Mouse (Mus musculus) erythroblast, adult 5-6 weeks (primary cell): ENCODE results near the gene Adcy7. TPM values are rescaled to one million over a fixed set of nuclear protein-coding genes. Genes with fewer than 3 reads are reported as not detected.
A peak's percentile ranks its signal among the peaks of the same experiment; 100 is the strongest.

Experiments used
- ATAC-seq: replicated peaks from 2 replicates; pipeline ENCODE4 v1.8.0; 2016; ENCODE audit warnings: moderate number of reproducible peaks, mild to moderate bottlenecking, moderate TSS enrichment, inconsistent platforms; ENCODE audit not compliant: poor library complexity, low FRiP score, severe bottlenecking
- total RNA-seq, 2 experiments: library from RNA; stranded (forward) in 1 of 2; stranded (reverse) in 1 of 2; fragments of 150-400 nt in 1 of 2; fragments of 200-764, 138-1000 nt in 1 of 2; gene quantifications; 2 replicates each; pipeline versions ENCODE4 v1.2.3 to v1.2.4; 2015 to 2017; ENCODE audit warnings: low replicate concordance in 2 of 2

The Adcy7 gene
- 6.1 and 11.3 TPM in 2 replicates for total RNA-seq (2015; ENCODE audit: low replicate concordance)
- total RNA-seq (2017; ENCODE audit: low replicate concordance): 8.9 and 13.0 TPM in 2 replicates

DNA sequence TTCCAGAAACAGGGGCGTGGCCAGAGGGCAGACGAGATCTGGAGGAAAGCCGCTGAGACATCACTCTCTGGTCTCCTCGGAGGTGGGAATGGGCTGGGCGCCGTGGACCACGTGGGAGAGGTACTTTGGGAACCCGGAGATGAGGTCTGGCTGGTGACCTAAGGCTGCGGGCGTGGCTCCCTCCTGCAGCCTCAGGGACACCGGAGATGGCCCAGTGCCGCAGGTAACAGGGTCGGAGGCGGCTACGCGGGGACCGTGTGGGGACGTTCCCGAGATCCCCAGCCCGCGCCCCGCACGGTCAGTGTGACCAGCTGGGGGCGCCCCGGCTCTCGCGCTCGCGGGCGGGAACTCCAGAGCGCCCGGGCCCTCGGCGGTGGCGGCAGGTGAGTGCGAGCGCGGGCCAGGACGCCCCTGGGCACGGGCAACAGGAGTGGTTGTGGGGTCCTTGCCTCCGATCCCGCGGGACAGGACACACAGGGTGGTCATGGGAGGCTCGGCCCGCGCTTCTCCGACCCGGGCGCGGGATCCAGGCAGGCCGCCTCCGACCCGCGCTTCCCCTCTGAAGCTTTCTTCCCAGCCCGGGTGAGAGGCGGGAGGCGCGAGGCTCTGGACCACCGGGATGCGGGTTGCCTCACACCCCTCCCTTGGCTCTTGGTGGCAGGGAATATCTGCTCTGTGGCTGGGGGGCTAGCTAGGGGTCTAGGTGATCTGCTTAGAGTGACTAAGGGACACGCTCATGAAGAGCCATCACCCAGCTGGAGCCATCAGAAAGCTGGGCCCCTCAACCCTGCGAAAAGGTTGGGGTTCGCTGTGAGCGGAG, at the start of gene Adcy7:
Gene Adcy7 (plus strand): TSS at position 173 of the 820 bp plus-strand sequence.
- ATAC-seq: peak; percentile 44

DNA sequence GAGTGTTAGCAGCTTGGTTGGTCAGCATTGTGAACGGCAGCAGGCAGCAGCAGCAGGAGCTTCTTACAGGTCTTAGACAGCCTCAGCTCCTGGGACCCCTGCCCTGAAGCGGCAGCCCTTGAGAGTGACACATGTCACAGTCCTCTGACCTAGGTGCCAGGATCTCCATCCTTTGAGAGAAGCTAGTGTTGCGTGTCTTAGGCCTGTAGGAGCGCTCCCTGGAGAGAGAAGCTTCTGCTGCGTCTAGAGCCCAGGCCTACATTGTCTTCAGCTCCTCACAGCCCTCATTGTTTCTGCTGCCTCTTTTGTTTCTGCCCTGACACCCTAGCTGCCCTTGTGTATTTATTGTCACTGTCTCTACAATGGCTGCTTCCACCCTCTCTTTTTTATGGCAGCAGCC, 46.8 kb upstream of the Adcy7 start:
- ATAC-seq: no peak

DNA sequence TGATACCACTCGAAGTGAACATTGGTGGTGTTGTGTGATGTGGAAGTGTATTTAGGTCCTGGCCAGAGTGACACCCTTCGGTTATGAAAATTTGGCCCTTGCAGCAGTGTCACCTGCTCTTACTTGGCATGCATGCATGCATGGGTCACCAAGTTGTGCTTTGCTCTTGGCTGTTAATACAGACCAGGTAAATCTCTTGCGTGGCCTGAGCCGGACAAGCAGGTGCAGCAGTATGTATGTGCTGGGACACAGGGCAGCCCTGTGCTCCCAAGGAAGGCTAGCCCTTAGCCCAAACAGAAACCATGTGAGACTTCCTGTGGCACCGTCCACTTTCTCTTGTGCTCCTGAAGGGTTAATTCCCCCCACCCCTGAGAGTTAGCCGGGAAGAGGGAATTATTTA, 44.4 kb upstream of the Adcy7 start:
- ATAC-seq: no peak

DNA sequence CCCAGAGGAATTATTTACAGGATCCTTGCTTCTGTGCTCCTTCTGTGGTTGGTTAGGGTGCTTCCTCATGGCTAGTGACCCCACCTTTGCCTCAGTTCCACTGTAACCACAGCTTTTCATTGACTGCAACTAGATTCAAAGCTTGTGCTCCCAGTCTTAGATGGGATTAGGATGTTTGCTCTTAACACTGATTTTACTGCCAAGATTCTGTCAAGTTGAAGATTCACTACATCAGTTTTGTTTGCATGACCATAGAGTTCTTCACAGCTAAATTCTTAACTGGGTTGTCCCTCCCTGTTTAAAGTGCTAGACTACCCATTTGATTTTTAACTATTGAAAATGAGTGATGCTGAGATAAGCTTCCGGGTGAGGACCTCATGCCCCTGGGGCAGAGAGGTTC, 43.9 kb upstream of the Adcy7 start:
- no peak for ATAC-seq

DNA sequence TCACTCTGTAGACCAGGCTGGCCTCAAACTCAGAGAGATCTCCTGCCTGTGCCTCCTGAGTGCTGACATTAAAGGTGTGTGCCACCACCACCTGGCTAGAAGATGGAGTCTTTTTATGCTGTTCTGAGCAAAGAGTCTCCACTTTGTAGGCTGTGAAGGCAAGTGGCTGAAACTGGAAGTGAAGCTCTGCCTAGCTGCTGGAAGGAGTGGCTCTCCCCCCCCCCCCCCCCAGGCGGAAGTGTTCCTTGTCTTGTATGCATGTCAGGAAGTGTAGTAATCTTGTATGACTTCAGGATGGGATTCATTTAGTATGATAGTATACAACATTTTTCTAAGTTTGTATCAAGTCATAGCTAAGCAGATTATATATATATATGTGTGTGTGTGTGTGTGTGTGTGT, 43.4 kb upstream of the Adcy7 start:
- ATAC-seq: no peak

DNA sequence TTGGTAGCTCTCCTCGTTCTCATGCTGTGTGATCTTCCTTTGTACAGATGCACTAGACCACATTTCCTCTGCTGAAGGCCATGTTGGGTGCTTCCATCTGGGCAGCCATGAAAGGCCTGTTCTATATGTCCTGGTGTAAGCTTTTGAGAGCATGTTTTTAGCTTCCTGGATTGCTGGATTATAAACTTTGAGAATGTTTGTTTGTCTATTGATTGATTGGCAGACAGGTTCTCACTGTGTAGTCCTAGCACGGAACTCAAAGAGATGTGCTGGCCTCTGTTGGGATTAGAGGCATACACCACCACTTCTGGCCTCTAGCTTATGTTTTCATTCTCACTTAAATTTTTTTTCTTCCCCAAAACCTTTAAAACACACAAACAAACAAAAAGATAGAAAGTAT, 35.5 kb upstream of the Adcy7 start:
- ATAC-seq: no peak

DNA sequence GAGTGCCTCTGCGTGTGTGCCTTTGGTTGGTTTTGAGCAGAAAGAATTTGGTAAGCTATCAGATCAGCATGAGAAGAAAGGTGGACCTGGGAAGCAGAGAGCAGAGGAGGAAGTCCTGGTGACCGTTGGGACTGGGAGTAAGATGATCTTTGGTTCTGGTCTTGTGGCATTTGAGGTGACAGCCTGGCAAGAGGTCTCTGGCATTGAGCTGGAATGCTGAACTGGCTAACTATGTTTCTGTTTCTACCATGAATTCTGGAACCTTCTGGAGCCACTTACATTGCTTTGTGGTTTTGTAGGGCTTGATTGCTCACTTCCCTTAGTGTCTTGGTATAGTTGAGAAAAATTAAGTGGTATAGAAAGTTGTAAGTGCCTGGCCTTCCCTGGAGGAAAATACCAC, 34.6 kb upstream of the Adcy7 start:
- no peak for ATAC-seq

DNA sequence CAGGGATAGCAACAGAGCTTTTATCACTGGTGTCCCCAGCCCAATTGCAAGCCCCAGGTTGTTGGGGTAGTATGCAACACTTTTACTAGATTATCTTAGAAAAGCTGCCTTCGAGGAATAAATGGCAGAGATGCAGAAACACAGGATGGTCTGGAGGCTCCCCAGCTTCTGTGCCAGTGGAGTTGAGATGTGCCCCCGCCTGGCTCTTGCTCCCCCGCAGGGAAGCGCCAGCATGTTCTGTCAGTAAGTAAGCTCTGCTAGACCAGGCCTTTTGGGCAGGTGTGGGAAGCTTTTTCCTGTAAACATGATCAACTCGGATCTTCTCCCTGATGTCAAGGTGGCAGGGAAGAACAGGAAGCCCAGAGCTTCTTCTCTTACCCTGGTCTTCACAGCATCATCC, 32.9 kb upstream of the Adcy7 start:
- ATAC-seq: no peak

DNA sequence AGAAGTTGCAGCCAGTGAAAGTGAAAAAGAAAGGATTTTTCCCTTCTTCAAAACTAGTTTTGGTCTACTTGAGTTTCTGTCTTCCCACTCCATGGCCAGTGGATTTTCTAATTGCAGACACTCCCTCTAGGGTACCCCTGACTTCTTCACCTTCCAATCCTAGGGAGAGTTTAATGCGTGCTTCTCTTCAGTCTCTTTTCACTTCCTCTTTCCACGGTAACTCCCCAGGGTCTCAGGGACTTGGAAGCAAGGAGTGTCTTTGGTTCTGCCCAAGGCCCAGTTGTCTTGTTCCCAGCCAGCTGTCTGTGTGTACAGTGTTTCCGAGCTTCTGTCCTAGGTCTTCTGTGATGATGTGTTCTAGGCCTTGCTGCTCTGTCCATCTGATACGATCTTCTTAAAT, 30.3 kb upstream of the Adcy7 start:
- ATAC-seq: no peak

DNA sequence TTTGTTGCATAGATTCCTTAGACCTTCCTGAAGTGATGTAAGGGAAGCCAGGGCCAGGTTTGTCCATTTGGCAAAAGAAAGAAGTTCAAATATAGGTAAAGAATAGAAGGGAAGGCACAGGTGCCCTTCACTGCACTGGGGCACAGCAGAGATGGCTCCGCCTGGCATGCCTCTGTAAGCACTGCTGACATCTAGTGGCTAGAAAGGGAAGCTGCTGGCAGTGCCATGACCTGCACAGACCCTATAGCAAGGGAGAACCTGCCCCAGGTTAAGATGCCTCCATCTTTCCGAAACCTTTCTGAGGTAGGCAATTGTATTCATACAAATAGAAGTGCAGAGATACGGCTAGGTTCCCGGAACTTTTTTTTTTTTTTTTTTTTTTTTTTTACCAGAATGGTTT, 27.9 kb upstream of the Adcy7 start:
- peak; percentile 94 for ATAC-seq

DNA sequence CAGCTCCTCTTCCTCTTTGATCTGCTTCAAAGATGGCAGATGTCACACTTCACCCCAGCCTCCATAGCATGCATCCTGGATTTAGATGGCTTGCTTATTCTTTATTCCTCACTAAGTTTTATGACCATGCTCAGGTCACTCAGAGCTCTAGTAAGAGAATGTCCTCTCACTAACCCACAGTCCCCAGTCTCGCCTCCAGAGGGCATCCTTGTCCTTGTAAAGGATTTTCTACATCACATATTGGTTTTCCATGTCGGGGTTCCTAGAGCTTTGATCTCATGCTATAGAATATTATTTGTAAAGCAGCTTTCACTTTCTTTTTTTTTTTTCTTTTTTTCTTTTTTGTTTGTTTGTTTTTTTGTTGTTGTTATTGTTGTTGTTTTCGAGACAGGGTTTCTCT, 19.4 kb upstream of the Adcy7 start:
- 0 out of 2 replicates have a peak, but pooled peaks have one; percentile 50 for ATAC-seq

DNA sequence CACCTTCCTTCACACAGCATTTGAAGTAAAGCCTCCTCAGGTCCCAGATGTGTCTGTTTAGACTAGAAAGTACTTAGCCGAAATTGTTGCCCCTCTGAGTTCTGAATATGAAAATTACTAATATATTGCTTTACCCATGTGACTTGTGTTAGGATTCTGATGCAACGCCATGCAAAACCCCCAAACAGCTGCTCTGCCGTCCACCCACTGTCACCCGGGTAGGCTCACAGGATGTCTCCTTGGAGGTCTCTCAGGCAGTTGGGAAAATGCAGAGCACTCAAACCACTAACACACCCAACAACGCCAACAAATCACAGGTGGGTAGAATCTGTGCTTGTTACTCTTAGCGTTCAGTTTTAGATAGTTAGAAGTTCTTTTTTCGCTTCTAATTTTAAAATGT, 17.2 kb upstream of the Adcy7 start:
- no peak for ATAC-seq

DNA sequence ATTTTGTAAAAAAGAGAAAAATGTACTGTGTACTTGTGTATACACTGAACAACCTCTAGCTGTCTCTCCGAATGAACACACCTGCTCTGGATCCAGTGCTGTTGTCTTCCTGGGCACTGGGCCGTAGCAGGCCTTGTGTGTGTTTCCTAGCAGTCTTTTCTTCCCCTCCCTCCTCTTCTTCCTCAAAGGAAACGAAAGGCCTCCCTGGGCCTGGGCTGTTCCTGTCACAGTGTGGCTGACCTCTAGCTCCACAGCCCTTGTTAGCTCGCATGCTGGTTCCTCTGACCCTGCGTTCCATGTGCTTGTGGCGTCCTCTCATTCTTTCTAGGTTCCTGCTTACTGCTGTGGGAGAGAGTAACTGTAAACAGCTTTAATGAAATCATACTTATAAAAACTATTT, 14.2 kb upstream of the Adcy7 start:
- no peak for ATAC-seq

DNA sequence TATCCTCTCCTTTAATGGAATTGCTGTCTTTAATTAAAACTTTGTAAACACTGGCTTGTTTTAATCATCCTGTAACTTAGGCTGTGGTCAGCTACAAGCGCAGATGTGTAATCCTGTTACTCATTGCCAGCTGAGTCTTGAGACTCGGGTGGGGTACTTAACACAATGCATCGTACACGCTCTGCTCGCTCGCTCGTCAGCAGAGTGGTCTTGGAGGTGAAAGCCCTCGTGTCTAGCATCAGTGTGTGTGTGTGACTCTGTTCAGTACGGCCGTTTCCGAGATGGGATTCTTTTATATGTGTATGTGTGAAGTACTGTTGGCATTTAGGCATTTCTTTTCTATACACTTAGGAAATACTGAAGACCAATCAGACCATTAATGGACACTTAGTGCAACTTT, 13.7 kb upstream of the Adcy7 start:
- no peak for ATAC-seq

DNA sequence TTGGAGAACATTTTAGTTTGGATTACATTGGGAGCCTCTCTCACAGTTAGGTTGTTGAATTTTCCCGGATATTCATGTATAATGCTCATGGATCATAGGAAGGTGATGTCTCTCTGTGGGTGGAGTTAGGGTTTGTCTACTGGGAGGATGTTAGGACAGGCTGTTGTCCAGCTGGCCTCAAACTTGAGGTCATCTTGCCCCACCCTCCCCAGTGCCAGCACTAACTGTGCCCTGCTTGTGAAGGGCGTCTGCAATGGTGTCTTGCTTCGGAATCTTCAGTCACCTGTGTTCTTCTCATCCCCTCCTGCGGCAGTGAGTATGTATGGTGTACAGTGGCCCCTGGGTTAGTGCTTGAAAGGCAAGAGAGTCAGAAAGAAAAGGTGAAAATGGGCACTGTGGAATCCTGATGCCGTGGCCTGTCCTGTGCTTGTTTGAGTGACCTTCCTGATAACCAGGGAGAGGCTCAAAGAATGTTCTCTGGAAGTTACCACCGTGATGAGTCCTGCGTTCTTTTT, 11.7 kb upstream of the Adcy7 start:
- ATAC-seq: no peak

DNA sequence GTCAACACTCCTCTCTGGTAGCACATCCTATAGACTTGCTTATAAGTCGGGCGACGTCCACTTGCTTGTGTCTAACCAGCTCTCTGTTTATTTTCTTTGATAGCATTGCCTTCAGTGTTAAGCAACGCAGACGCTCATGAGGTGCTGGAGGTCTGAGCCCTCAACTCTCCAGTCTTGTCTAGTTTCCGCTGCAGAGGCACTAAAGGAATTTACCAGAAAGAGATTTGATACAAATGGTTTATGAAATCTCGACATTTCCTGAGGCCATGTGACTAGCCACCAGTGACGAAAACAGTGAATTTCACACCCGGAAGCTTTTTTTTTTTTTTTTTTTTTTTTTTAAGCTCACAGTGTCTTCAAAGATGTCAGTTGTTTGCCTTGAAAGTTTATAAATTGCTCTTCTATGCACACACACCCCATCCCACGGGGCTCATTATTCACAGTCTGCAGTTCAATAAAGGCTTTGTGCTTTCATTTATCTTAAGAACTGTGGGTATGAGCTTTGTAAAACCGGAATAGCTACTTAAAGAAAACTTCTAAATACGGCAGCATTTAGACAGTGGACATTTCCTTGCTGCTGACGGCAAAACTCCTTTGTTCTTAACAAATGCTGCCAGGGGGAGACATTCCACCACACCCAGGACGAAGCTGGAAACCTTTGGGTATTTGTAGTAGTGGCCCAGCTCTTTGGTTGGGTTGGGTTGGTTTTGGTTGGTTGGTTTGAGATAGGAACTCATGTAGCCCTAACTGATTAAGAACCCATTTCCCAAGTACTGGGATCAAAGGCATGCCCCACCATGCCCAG, 9.2 kb upstream of the Adcy7 start:
- no peak for ATAC-seq

DNA sequence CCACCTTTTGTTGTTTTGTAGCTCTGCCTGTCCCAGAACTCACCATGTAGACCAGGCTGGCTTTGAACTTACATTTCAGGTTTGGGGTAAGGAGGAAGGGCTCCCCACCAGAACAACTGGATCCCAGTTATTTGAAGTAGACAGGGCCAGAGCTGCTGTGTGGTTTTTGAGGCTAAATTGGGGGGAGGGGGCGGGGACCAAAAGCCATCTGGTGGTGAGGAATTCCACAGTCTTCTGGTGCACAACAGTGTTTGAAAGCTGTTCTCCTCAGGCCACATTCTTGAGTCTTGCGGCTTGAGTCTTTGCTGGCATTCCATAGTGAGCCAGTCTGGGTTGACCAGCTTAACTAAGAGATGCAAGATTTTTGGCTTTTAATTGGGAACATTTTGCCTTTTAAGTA, 6.7 kb upstream of the Adcy7 start:
- ATAC-seq: no peak

DNA sequence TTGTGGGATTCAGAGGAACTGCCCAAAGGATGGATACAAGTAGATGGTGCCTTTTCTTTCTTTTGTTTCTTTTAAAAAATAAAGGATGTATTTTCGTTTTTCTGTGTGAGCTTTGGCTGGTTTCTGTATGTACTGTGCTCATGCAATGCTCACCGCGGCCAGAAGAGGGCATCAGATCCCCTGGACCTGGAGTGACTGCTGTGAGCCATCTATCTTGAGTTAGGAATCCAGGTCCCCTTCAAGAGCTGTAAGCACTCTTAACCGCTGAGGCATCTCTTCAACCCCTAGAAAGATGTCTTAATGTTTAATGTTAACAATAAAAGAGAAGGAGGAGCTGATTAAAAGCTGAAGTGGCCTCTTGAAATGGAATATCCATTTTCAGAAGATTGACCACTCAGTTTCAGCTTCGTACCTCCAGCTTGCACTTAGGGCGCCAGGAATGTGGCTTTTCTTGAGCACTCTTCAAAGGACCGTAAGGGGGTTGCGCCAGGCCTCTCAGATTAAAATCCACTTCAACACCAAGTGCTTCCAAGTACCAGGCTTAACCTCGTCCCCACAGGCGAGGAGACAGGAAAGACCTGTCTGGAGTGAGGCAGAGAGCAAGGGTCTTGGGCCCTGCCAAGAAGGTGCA, 5.9 kb upstream of the Adcy7 start:
- peak; percentile 75; the same call in 1 of the 2 replicates for ATAC-seq

DNA sequence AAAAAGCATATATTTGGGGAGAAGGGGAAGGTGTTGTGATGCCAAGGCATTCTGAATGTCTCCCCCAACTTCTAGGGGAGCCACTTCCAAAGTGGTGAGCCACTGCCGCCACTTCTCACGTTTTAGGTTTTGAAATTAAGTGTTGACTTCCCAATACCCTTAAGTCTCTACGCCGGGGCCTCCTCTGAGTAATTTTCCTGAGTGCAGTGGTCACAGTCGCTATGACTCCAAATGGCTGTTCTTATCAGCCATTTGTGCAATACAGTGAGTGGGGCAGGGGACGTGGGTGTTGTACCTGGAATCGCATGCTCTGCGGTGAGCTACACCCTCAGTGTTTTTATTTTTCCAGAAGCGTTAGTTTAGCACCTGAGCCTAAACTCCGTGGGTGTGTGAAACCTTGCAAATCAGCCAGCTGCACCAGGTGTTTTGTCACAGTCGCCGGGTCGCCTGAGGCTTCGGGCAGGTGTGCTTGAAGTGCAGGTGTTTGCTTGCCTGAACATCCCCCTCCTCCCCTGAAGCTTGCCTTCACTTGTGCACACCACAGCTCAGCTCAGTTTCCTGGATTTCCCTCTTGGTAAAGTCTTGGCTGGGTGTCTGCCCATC, 5.3 kb upstream of the Adcy7 start:
- no peak for ATAC-seq
